Mouse (Mus musculus) WW6 (cell line): ENCODE measurements around the gene Rec114.

Experiments
- DNase-seq: peaks from one replicate; pipeline ENCODE4 v3.0.0-alpha.2; 2013; ENCODE audit warnings: low read depth, low spot score

Rec114 gene

GRCm38 (mm10) chr9:58662007-58662406, 81.8 kb downstream of the Rec114 start:
- no peak for DNase-seq

- DNase-seq: no peak
These were observed 83.1 kb downstream of the Rec114 start for GRCm38 (mm10) chr9:58660673-58661072.

- DNase-seq: no peak
These were observed 83.8 kb downstream of the Rec114 start for GRCm38 (mm10) chr9:58659989-58660388.

- no peak for DNase-seq
These were observed 84.4 kb downstream of the Rec114 start for GRCm38 (mm10) chr9:58659331-58659730.

- DNase-seq: no peak
These were observed 85.0 kb downstream of the Rec114 start for GRCm38 (mm10) chr9:58658596-58659309.

GRCm38 (mm10) chr9:58657735-58658512, 85.8 kb downstream of the Rec114 start:
- DNase-seq: no peak

GRCm38 (mm10) chr9:58656824-58657223, 86.9 kb downstream of the Rec114 start:
- no peak for DNase-seq

- no peak for DNase-seq
These were observed 87.4 kb downstream of the Rec114 start for GRCm38 (mm10) chr9:58656396-58656795.

- no peak for DNase-seq
These were observed 89.3 kb downstream of the Rec114 start for GRCm38 (mm10) chr9:58654494-58654893.

GRCm38 (mm10) chr9:58651993-58652392, 91.8 kb downstream of the Rec114 start:
- no peak for DNase-seq

GRCm38 (mm10) chr9:58649265-58649626, 94.5 kb downstream of the Rec114 start:
- no peak for DNase-seq

- no peak for DNase-seq
These were observed 95.1 kb downstream of the Rec114 start for GRCm38 (mm10) chr9:58648406-58649264.

GRCm38 (mm10) chr9:58630441-58630840, 113.3 kb downstream of the Rec114 start:
- no peak for DNase-seq

GRCm38 (mm10) chr9:58627197-58627596, 116.6 kb downstream of the Rec114 start:
- DNase-seq: no peak

- no peak for DNase-seq
These were observed 120.8 kb downstream of the Rec114 start for GRCm38 (mm10) chr9:58623009-58623408.

- no peak for DNase-seq
These were observed 128.5 kb downstream of the Rec114 start for GRCm38 (mm10) chr9:58615064-58615938.

GRCm38 (mm10) chr9:58613790-58614189, 130.0 kb downstream of the Rec114 start:
- DNase-seq: no peak
